Mouse (Mus musculus): Measurements from ENCODE around the gene Hipk4. TPM values are rescaled to one million over a fixed set of nuclear protein-coding genes. Genes with fewer than 3 reads are reported as not detected.
"Not testable (repeated sequence)": the region's sequence is repeated elsewhere in the genome, so short reads cannot be mapped to it uniquely, and the experiment has no call there.

Hipk4 gene
- polyA plus RNA-seq, 2 experiments from 2014 or later, result 0.28 TPM; not detected in 1

DNA sequence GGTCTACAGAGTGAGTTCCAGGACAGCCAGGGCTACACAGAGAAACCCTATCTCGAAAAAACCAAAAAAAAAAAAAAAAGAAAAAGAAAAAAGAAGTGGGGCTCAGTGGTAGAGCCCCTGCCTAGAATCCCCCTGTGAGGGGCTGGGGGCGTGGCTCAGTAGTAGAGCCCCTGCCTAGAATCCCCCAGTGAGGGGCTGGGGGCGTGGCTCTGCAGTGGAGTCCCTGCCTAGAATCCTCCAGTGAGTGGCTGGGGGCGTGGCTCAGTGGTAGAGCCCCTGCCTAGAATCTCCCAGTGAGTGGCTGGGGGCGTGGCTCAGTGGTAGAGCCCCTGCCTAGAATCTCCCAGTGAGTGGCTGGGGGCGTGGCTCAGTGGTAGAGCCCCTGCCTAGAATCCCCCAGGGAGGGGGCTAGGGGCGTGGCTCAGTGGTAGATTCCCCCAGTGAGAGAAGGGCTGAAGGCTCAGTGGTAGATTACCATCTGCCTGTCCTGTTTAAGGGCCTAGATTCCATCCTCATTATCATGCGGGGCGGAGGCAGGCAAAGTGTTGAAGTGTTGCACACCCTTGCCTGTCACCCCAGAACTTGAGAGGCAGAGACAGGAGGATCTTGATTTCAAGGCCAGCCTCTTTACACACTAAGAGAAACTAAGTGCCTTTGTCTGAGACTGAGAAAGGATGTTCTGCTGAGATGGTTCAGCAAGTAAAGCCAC lies 28.3 kb upstream of the Hipk4 start:
- not testable (repeated sequence) for ATAC-seq

DNA sequence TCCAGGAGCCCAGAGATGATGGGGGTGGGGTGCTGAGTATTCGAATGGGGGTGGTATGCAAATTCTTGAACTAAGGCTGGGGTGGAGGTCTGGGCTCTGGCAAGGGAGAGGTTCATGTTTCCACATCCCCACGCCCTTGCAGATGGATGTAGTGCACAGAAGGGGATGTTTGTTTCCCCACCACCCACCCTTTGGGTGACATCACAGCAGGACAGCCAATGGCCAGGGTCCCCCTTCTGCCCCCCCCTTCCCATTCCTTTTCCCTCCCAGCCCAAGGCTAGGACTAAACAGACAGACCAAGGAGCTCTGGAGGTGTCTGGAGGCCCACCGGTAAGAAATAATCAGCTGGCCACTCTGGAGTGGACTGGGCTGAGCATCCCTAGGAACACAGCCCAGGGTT lies 24.0 kb upstream of the Hipk4 start, which contains the start of gene Prx:
Prx (plus strand) TSS at position 289 of the 400 bp plus-strand sequence.
- ATAC-seq, result no peak

DNA sequence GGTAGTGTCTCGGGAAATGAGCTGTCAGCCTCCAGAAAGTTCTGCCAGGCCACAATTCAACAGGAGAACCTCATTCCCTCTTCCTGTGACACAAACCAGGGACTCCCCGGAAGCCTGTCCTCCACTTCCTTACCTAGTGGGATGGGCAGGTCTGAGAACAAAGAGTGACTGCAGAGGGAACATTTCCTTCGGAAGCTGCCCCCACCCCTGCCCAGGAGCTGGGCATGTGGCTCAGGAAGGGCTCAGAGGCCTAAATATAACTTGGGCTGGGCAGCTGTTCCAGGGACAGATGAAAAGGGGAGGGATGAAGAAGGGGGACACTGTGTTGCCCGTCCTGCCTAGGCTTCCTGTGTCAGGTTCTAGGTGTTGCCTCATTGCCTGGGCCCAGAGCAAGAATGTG lies 21.4 kb upstream of the Hipk4 start:
- ATAC-seq, result no peak

GRCm38 (mm10) chr7:27506765-27507370 lies 16.2 kb upstream of the Hipk4 start:
- no peak for ATAC-seq

- peak; percentile 89 for ATAC-seq
Measured at GRCm38 (mm10) chr7:27507711-27508647, 15.1 kb upstream of the Hipk4 start.

GRCm38 (mm10) chr7:27508648-27509005 lies 14.4 kb upstream of the Hipk4 start:
- ATAC-seq, result peak; percentile 62

DNA sequence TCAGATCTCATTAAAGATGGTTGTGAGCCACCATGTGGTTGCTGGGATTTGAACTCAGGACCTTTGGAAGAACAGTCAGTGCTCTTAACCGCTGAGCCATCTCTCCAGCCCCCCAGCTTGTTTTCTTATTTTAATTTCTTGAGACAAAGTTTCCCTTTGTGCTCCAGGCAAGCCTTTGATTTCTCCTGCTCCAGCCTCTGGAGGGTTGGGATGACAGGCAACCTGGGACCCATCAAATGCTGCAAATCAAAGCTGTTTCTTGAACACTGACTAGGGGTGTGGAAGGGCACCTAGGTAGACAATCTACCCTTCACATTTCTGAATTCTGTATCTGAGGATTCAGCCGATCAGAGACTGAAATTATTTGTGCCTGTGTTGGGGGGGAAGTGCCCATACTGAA lies 12.3 kb upstream of the Hipk4 start:
- ATAC-seq, result no peak

DNA sequence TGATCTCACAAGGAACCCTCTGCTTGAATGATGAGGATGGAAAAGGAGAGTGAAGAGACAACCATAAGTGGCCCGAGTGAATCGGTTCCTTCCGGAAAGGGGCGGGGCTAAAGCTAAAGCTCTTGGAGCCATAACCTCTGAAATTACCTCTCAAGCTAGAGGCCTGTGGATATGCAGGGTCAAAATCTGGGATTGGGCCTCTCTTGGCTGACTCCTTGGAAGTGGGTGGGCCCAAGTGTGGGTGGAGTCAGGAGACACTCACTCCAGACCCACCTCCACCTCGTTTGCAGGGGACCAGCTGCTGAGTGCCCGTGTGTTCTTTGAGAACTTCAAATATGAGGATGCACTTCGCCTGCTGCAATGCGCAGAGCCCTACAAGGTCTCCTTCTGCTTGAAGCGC lies 8.1 kb upstream of the Hipk4 start:
- ATAC-seq, result no peak

DNA sequence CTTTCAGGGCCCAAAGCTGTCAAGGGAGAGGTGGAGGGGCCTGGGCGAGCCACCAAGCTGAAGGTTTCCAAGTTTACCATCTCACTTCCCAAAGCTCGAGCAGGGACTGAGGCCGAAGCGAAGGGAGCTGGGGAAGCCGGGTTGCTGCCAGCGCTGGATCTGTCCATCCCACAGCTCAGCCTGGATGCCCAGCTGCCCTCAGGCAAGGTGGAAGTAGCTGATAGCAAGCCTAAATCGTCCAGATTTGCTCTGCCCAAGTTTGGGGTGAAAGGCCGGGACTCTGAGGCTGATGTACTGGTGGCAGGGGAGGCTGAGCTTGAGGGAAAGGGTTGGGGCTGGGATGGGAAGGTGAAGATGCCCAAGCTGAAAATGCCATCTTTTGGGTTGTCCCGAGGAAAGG lies 4.8 kb upstream of the Hipk4 start:
- no peak for ATAC-seq

DNA sequence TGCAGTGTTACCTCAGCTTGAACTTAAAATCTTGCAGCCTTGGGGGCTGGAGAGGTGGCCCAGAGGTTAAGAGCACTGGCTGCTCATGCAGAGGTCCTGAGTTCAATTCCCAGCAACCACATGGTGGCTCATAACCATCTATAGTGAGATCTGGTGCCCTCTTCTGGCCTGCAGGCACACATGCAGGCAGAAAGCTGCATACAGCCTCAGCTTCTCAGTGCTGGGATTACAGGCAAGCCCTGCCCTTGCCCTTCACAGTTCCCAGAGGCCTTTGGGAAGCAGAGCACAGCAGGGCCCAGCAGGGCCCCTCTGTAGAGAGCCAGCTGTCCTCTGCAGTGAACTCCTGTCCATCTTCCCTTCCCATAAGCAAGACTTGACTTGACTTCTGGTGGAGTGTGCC lies 3.0 kb upstream of the Hipk4 start:
- ATAC-seq, result no peak

DNA sequence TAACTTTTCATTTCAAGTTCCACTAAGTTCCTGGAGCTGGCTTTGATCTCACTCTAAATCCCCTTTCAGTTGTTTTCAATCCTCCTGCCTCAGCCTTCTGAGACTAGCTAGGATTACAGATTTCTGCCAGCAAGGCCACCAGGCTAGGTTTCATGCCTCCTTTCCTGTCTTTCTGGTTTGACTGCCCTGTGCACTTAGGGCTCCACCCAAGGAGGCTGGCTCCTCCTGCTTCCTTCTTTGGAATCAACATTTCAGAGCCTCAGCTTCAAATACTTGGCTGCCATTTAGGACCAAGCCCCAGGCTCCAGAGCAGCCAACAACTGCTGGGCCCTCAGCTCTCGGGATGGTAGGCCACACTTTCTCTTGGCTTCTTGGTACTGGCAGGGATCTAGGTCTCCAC lies 2.5 kb upstream of the Hipk4 start:
- ATAC-seq, result no peak

DNA sequence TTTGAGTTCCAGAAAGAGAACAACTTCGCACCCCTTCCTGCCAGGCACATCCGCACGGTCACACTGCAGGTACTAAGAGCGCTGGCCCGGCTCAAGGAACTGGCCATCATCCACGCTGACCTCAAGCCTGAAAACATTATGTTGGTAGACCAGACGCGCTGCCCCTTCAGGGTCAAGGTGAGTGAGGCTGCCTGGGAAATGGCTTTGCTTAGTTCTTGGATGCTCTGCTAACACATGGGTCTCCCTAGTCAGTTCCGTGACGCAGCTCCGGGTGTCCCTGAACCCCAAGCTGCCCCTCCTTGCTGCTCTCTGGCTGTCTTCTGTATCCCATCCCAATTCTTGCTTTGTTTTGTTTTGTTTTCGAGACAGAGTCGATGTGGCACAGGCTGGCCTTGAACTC lies 738 bp downstream of the Hipk4 start:
- ATAC-seq, result no peak

- ATAC-seq, result peak; percentile 92
Measured at GRCm38 (mm10) chr7:27526039-27526827, 3.2 kb downstream of the Hipk4 start.

GRCm38 (mm10) chr7:27529070-27529469 lies 6.0 kb downstream of the Hipk4 start:
- ATAC-seq, result no peak

GRCm38 (mm10) chr7:27530937-27531336 lies 7.9 kb downstream of the Hipk4 start:
- no peak for ATAC-seq

DNA sequence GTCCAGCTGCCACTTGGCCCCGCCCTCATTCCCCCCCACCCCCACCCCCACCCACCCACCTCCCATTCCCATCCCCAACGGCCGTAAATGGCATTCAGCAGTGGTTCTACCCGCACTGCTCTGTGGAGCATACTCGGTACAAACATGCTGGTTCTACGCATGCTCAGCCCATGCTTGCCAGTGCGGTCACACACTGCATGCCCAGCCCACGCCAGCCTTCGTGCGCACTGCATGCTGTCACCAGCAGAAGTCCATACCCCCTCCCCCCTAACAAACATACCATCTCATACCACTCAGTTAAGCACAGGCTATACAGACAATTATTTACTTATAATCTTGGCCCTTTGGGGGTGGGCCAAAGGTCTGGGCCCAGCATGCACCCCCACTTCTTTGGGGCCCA lies 8.6 kb downstream of the Hipk4 start:
- ATAC-seq, result no peak

DNA sequence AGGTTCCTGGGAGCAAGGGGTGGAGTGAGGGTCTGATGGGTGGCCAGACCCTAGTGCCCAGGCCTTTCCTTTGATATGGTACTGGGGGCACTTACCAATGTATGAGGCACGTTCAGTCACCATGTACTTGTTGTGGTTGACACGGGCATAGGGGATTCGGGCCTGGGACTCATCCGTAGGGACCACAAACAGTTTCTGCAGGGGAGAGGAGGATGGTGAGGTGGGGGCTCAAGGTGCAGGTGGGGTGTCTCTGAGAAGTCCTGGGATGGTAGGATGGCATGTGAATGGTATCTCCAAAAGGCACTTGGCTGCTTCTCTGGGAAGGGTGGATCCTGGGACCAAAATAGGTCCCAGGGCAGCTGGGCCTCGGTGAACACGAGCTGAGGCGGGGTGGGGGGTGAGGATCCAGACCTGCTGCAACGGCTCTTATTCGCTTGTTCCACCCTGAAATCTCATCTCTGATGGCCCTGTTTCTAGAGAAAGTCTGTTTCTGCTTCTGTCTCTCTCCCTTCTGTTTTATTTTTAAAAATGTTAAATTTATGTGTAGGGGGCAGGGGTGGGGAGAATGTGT lies 9.5 kb downstream of the Hipk4 start:
- ATAC-seq, result no peak

- ATAC-seq, result no peak
Measured at GRCm38 (mm10) chr7:27535386-27535785, 12.3 kb downstream of the Hipk4 start.

GRCm38 (mm10) chr7:27536618-27537017 lies 13.6 kb downstream of the Hipk4 start:
- ATAC-seq, result no peak

GRCm38 (mm10) chr7:27537998-27538397 lies 14.9 kb downstream of the Hipk4 start:
- ATAC-seq, result no peak

- no peak for ATAC-seq
Measured at GRCm38 (mm10) chr7:27538797-27539196, 15.7 kb downstream of the Hipk4 start.

GRCm38 (mm10) chr7:27540521-27540920 lies 17.5 kb downstream of the Hipk4 start:
- ATAC-seq, result no peak
